Mouse (Mus musculus) adrenal gland (tissue): ENCODE measurements around the gene Scaf4.
"Not testable (repeated sequence)": the region's sequence is repeated elsewhere in the genome, so short reads cannot be mapped to it uniquely, and the experiment has no call there.

Source experiments
- intact Hi-C: fragments of 180-260 bp; cut with DNase I; formaldehyde crosslinking; loops from one replicate; pipeline ENCODE4 v1.15.1; 2025

Gene Scaf4

GRCm38 (mm10) chr16:90297479-90298425, 13.4 kb upstream of the Scaf4 start:
- intact Hi-C loops, result no loop called here

- intact Hi-C loops, result no loop called here
These were observed 7.4 kb upstream of the Scaf4 start for GRCm38 (mm10) chr16:90291675-90292074.

GRCm38 (mm10) chr16:90290962-90291361, 6.7 kb upstream of the Scaf4 start:
- intact Hi-C loops, result no loop called here

- intact Hi-C loops, result loop anchor here (2.0 to 5.0 kb wide), 3 partner anchors 48 to 83 kb away; partner anchors contain the start of gene Sod1
These were observed 613 bp upstream of the Scaf4 start for GRCm38 (mm10) chr16:90284916-90285315.

- intact Hi-C loops, result loop anchor here (5.0 kb wide), 1 partner anchor 46 kb away; no protein-coding TSS in a partner anchor
These were observed 918 bp downstream of the Scaf4 start for GRCm38 (mm10) chr16:90283266-90283904.

GRCm38 (mm10) chr16:90282620-90283265, 1.6 kb downstream of the Scaf4 start:
- intact Hi-C loops, result loop anchor here (5.0 kb wide), 1 partner anchor 45 kb away; no protein-coding TSS in a partner anchor

GRCm38 (mm10) chr16:90281406-90281805, 2.9 kb downstream of the Scaf4 start:
- intact Hi-C loops, result loop anchor here (5.0 kb wide), 1 partner anchor 44 kb away; no protein-coding TSS in a partner anchor

- intact Hi-C loops, result loop anchor here (5.0 kb wide), 1 partner anchor 44 kb away; no protein-coding TSS in a partner anchor
These were observed 3.3 kb downstream of the Scaf4 start for GRCm38 (mm10) chr16:90280989-90281388.

GRCm38 (mm10) chr16:90280515-90280914, 3.8 kb downstream of the Scaf4 start:
- intact Hi-C loops, result loop anchor here (5.0 kb wide), 1 partner anchor 43 kb away; no protein-coding TSS in a partner anchor

GRCm38 (mm10) chr16:90279058-90279457, 5.2 kb downstream of the Scaf4 start:
- intact Hi-C loops, result no loop called here

GRCm38 (mm10) chr16:90275521-90275920, 8.8 kb downstream of the Scaf4 start:
- intact Hi-C loops, result no loop called here

GRCm38 (mm10) chr16:90266581-90266980, 17.7 kb downstream of the Scaf4 start:
- intact Hi-C loops, result no loop called here

GRCm38 (mm10) chr16:90265106-90265505, 19.2 kb downstream of the Scaf4 start:
- intact Hi-C loops, result no loop called here

GRCm38 (mm10) chr16:90264021-90264420, 20.3 kb downstream of the Scaf4 start:
- intact Hi-C loops, result no loop called here

- intact Hi-C loops, result no loop called here
These were observed 22.5 kb downstream of the Scaf4 start for GRCm38 (mm10) chr16:90261791-90262190.

GRCm38 (mm10) chr16:90260097-90260496, 24.2 kb downstream of the Scaf4 start:
- intact Hi-C loops, result no loop called here

GRCm38 (mm10) chr16:90259623-90260022, 24.7 kb downstream of the Scaf4 start:
- intact Hi-C loops, result no loop called here

- intact Hi-C loops, result no loop called here
These were observed 25.4 kb downstream of the Scaf4 start for GRCm38 (mm10) chr16:90258950-90259349.

GRCm38 (mm10) chr16:90252521-90252920, 31.8 kb downstream of the Scaf4 start:
- intact Hi-C loops, result no loop called here

GRCm38 (mm10) chr16:90251256-90251655, 33.0 kb downstream of the Scaf4 start:
- intact Hi-C loops, result not testable (repeated sequence)

- intact Hi-C loops, result no loop called here
These were observed 34.2 kb downstream of the Scaf4 start for GRCm38 (mm10) chr16:90250099-90250498.
